Mouse (Mus musculus): Measurements from ENCODE around the gene Cwc22.
A peak's percentile ranks its signal among the peaks of the same experiment; 100 is the strongest.

The Cwc22 gene

DNA sequence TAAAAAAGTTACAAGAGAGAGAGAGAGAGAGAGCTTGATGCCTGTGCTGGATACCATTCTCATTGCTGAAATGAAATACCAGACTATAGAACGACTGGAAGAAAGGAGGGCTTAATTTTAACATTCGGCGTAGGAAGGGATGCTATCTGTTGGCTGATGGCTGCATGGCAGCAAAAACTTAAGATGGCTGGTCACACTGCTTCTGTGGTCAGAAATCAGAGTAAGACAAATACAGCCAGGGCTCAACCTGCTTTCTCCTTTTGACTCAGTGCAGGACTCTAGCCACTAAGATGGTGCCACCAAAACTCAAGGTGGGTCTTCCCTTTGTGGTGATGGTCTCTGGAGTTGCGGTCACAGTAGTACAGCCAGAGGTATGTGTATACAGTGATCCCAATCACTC, 70.7 kb downstream of the Cwc22 start:
- DNase-seq (ENCODE audit: low spot score), result no peak

DNA sequence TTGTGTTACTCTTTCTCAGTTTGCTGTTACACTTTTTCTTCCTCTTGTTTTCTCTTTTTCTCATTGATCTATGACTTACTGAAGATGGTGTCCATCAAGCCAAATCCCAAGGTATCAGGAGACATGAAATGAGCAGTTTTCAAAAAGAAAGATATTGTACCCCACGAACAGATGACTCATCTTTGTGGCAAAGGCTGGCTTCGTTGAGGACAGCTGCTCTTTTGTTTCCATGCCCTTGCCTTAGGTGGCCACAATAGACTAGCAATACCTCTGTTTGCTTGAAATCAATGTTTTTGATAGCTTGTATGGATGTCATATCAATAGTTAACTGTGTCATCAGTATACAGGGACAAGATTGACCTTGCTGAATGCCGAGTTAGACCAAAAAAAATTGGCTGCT, 71.5 kb downstream of the Cwc22 start:
- DNase-seq (ENCODE audit: low spot score), result no peak

- DNase-seq (ENCODE audit: low spot score), result no peak
These were observed 72.4 kb downstream of the Cwc22 start for GRCm38 (mm10) chr2:77873806-77874205.

GRCm38 (mm10) chr2:77872676-77873075, 73.5 kb downstream of the Cwc22 start:
- no peak for DNase-seq (ENCODE audit: low spot score)

GRCm38 (mm10) chr2:77871146-77871545, 75.0 kb downstream of the Cwc22 start:
- no peak for DNase-seq (ENCODE audit: low spot score)

GRCm38 (mm10) chr2:77869729-77870280, 76.4 kb downstream of the Cwc22 start:
- no peak for DNase-seq (ENCODE audit: low spot score)

GRCm38 (mm10) chr2:77863934-77864333, 82.2 kb downstream of the Cwc22 start:
- DNase-seq (ENCODE audit: low spot score), result peak; percentile 18

DNA sequence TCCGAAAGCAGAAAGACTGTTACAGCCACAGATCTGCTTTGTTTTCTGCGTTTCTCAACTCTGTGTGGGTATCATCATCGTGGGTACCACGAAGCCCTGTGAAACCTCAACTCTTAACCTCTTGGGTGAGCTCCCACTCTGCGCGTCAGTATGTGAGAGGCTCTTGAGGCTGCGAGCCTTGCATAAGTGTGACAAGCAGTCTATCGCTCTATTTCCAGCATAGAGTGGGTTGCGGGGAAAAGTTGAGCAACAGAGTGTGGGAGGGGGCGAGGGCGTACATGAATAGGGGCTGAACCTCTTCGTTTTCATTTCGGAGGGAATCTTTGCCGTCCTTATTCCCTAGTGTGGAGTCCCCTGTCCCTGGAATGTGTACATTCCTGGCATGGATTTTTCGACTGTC, 82.7 kb downstream of the Cwc22 start:
- DNase-seq (ENCODE audit: low spot score), result peak; percentile 15

DNA sequence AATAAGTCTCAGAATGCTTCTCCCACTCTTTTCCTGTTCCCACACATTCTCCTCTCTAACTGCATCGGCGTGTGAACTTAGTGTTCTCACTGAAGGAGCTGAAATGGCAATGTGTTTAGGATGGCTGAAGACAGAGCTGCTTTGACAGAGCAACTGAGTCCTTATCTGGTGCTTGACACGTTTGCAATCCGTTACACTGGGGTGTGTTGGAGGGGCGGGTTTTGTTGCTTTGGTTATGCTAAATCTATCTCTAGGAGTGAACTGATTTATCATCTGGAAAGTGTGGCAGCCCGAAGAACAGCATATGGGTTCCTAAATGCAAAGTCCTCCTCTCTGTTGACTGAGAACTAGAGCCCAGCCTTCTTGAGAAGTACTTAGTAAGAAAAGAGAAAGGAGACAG, 104.7 kb downstream of the Cwc22 start:
- peak; percentile 40 for DNase-seq (ENCODE audit: low spot score)

DNA sequence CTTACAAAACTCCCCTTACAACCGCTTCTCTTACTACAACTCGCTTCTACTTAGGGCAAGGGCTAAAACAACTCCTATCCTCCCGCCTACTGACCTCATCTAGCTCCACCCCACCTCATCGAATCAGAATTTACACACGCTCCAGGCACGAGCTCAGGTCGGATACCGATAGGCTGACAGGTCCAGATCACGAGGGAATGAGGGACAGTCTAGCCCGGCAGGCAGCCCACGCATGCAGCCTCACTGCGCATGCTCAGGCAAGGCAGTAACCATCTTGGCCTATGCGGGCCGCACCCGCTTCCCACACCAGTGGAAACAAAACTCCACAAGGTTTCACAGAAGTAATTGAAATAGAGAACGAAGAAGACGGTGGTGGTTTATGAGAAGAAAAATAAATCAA, 106.6 kb downstream of the Cwc22 start:
- DNase-seq (ENCODE audit: low spot score), result no peak

DNA sequence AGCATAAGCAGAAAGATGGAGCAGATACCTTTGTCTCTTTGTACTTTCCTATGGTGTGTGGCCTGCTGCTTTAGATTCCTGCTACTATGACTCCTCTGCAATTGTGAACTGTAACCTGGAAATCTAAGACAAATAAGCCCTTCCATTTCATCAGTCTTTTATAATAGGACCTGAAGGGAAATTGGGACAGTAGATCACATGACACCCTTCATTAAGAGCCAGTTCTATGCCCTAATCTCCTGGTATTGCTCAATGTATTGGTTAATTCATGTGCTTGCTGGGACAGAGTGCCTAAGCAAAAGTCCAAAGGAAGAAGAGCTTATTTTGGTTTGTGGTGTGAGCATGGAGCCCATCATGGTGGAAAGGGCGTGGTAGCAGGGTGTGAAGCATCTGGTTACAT, 107.5 kb downstream of the Cwc22 start:
- DNase-seq (ENCODE audit: low spot score), result no peak

- DNase-seq (ENCODE audit: low spot score), result no peak
These were observed 110.4 kb downstream of the Cwc22 start for GRCm38 (mm10) chr2:77835781-77836180.
